Mouse (Mus musculus) small intestine, adult 2 months (tissue): ENCODE measurements around the gene Gm10491. TPM values are rescaled to one million over a fixed set of nuclear protein-coding genes. Genes with fewer than 3 reads are reported as not detected.

Experiments used
- H3K27ac ChIP-seq: fragments of 200-500 bp; 2 replicates; pipeline ENCODE4 v1.5.1; 2012; ENCODE audit warnings: low read depth, low read length, control low read depth, inconsistent platforms; ENCODE audit not compliant: insufficient read depth
- H3K27me3 ChIP-seq: fragments of 200-500 bp; 2 replicates; pipeline ENCODE4 v1.6.1; 2012; ENCODE audit warnings: mild to moderate bottlenecking, moderate library complexity, low read length, inconsistent platforms; ENCODE audit not compliant: control insufficient read depth, insufficient read depth
- H3K36me3 ChIP-seq: fragments of 200-500 bp; 2 replicates; pipeline ENCODE4 v1.6.1; 2012; ENCODE audit warnings: mild to moderate bottlenecking, low read length, control low read depth, inconsistent platforms; ENCODE audit not compliant: control insufficient read depth, insufficient read depth
- H3K4me1 ChIP-seq: fragments of 200-500 bp; 2 replicates; pipeline ENCODE4 v1.6.1; 2012; ENCODE audit warnings: low read length, inconsistent platforms, mixed read lengths; ENCODE audit not compliant: control insufficient read depth, insufficient read depth, insufficient read length
- H3K4me3 ChIP-seq: fragments of 200-500 bp; 2 replicates; pipeline ENCODE4 v1.5.1; 2012; ENCODE audit warnings: low read depth, mild to moderate bottlenecking, control low read depth, inconsistent platforms, low read length, moderate library complexity
- CTCF ChIP-seq: fragments of 200-500 bp; IDR thresholded peaks from 2 replicates; pipeline ENCODE4 v1.5.1; 2012; ENCODE audit warnings: low read depth, mild to moderate bottlenecking, control low read depth, inconsistent platforms, low read length, moderate library complexity, mixed read lengths; ENCODE audit not compliant: insufficient replicate concordance, insufficient read length; ENCODE audit errors: extremely low read depth
- POLR2A ChIP-seq: fragments of 200-500 bp; IDR thresholded peaks from 2 replicates; pipeline ENCODE4 v1.6.1; 2012; ENCODE audit warnings: low read depth, mild to moderate bottlenecking, control low read depth, inconsistent platforms, low read length, moderate library complexity
- whole genome bisulfite sequencing: fragments of 180-500 bp; shearing (Covaris S2); methylation state at CpG from one replicate; pipeline ENCODE4 v1.1.7; 2018; 5-methylcytosine and 5-hydroxymethylcytosine counted together
- polyA plus RNA-seq: library from polyadenylated mRNA; depleted of rRNA; stranded (reverse); fragments of >200 nt; gene quantifications from 2 replicates; pipeline ENCODE4 v1.2.3, GENCODE M21; 2012; rRNA removed

The Gm10491 gene
- polyA plus RNA-seq, 1 experiment = not detected

- TF ChIP-seq CTCF (no peak), POLR2A (no peak)
- H3K27me3 ChIP-seq = no peaks in the 10 kb centered on the region
- H3K36me3 ChIP-seq = peaks cover 5% of the 10 kb centered on the region
Observed at GRCm38 (mm10) chrX:7859191-7859753, 48.4 kb downstream of the Gm10491 start.

More at GRCm38 (mm10) chrX:7859191-7859753, 48.4 kb downstream of the Gm10491 start:
- Histone ChIP-seq H3K27ac (no peak overlapping the region), H3K4me3 (no peak overlapping the region), H3K4me1 (0 out of 2 replicates have a peak, but pooled peaks cover 2% of the 10 kb centered on the region)
- WGBS = 85% methylated on average over 3 of the region's 3 CpGs

Other genes with a start within 250 kb of the Gm10491 start
- 99.6 and 138 TPM in 2 replicates for gene Plp2, start 236.4 kb downstream of the Gm10491 start, polyA plus RNA-seq
- gene Magix, start 226.6 kb downstream of the Gm10491 start, polyA plus RNA-seq = 0.90 and 1.5 TPM in 2 replicates
- 2.3 and 3.6 TPM in 2 replicates for gene Gpkow, start 210.7 kb downstream of the Gm10491 start, polyA plus RNA-seq
- gene Wdr45, start 193.5 kb downstream of the Gm10491 start, polyA plus RNA-seq = 14.9 and 33.6 TPM in 2 replicates
- gene Gm45208, start 185.6 kb downstream of the Gm10491 start, polyA plus RNA-seq = 0.10 and 0.25 TPM in 2 replicates
- gene Praf2, start 179.4 kb downstream of the Gm10491 start, polyA plus RNA-seq = 36.5 and 46.2 TPM in 2 replicates
- 16.3 and 65.1 TPM in 2 replicates for gene Ccdc120, start 156.9 kb downstream of the Gm10491 start, polyA plus RNA-seq
- gene Tfe3, start 145.3 kb downstream of the Gm10491 start, polyA plus RNA-seq = 19.5 and 23.0 TPM in 2 replicates
- 13.0 and 23.2 TPM in 2 replicates for gene Gripap1, start 118.1 kb downstream of the Gm10491 start, polyA plus RNA-seq
- gene Kcnd1, start 85.5 kb downstream of the Gm10491 start, polyA plus RNA-seq = 0.72 and 1.3 TPM in 2 replicates
- gene Otud5, start 66.5 kb downstream of the Gm10491 start, polyA plus RNA-seq = 22.0 and 45.8 TPM in 2 replicates
- gene Pim2, start 29.6 kb downstream of the Gm10491 start, polyA plus RNA-seq = 6.8 and 14.5 TPM in 2 replicates
- 53.4 and 99.6 TPM in 2 replicates for gene Slc35a2, start 23.8 kb downstream of the Gm10491 start, polyA plus RNA-seq
- 15.0 and 31.7 TPM in 2 replicates for gene Pqbp1, start 8.6 kb downstream of the Gm10491 start, polyA plus RNA-seq
- gene Timm17b, start 8.5 kb downstream of the Gm10491 start, polyA plus RNA-seq = 20.8 and 31.8 TPM in 2 replicates
- not detected in 2 replicates for gene Gm10490, start 1.7 kb upstream of the Gm10491 start, polyA plus RNA-seq
- gene Pcsk1n, start 12.0 kb upstream of the Gm10491 start, polyA plus RNA-seq = 10.8 and 21.1 TPM in 2 replicates
- not detected in 2 replicates for gene Eras, start 20.8 kb upstream of the Gm10491 start, polyA plus RNA-seq
- 5.8 and 11.0 TPM in 2 replicates for gene Hdac6, start 40.1 kb upstream of the Gm10491 start, polyA plus RNA-seq
- gene Gata1, start 70.2 kb upstream of the Gm10491 start, polyA plus RNA-seq = 0.25 and 0.47 TPM in 2 replicates
- 10.0 and 20.4 TPM in 2 replicates for gene Glod5, start 110.7 kb upstream of the Gm10491 start, polyA plus RNA-seq
- gene Suv39h1, start 166.9 kb upstream of the Gm10491 start, polyA plus RNA-seq = 4.5 and 9.2 TPM in 2 replicates
- gene Was, start 182.7 kb upstream of the Gm10491 start, polyA plus RNA-seq = 2.9 and 6.0 TPM in 2 replicates
- gene Wdr13, start 225.1 kb upstream of the Gm10491 start, polyA plus RNA-seq = 81.7 and 93.0 TPM in 2 replicates
- 22.2 and 31.7 TPM in 2 replicates for gene Rbm3, start 238.0 kb upstream of the Gm10491 start, polyA plus RNA-seq